Mouse (Mus musculus): ENCODE measurements around the gene 9030025P20Rik. TPM values are rescaled to one million over a fixed set of nuclear protein-coding genes. Genes with fewer than 3 reads are reported as not detected.
A peak's percentile ranks its signal among the peaks of the same experiment; 100 is the strongest.
"Not testable (repeated sequence)": the region's sequence is repeated elsewhere in the genome, so short reads cannot be mapped to it uniquely, and the experiment has no call there.

The 9030025P20Rik gene
- polyA plus RNA-seq (2015; fragmentation: Nextera tagmentation; extraction: Ambion mirVana), result 8.3 and 9.6 TPM in 2 replicates

GRCm38 (mm10) chr17:14978362-14979038 lies at the start of gene 9030025P20Rik, which contains the start of gene Gm3417:
Gene 9030025P20Rik, plus strand, starts transcription at chr17:14978468.
Gene Gm3417, minus strand, starts transcription at chr17:14978790.
- H3K27ac ChIP-seq; H3K36me3 ChIP-seq (replicated peaks); H3K27me3 ChIP-seq (replicated peaks); H3K9ac ChIP-seq; H3K9me3 ChIP-seq; H3K4me1 ChIP-seq: not testable (repeated sequence)
- ATAC-seq (replicated peaks), result peak; percentile 99
- peak within 1 kb of the TSS; percentile 36 for H3K4me2 ChIP-seq
- no CpG with 5 or more reads among the region's 60 CpGs for WGBS
- H3K4me3 ChIP-seq, result 0 out of 2 replicates have a peak within 1 kb of the TSS, but pooled peaks have one; percentile 13

GRCm38 (mm10) chr17:14928631-14929030 lies 49.6 kb upstream of the 9030025P20Rik start:
- H3K27me3 ChIP-seq (replicated peaks), result no peaks in the 10 kb centered on the region
- H3K4me2 ChIP-seq, result no peak overlapping the region
- no peaks in the 10 kb centered on the region for H3K36me3 ChIP-seq (replicated peaks)
- ATAC-seq (replicated peaks), result no peak
- 73% methylated on average over 5 of the region's 5 CpGs for WGBS
- no peaks in the 10 kb centered on the region for H3K4me1 ChIP-seq
- no peak overlapping the region for H3K4me3 ChIP-seq
- no peak overlapping the region for H3K9ac ChIP-seq
- no peak overlapping the region for H3K27ac ChIP-seq
- H3K9me3 ChIP-seq, result no peaks in the 10 kb centered on the region

GRCm38 (mm10) chr17:14930697-14931096 lies 47.6 kb upstream of the 9030025P20Rik start:
- ATAC-seq (replicated peaks), result no peak
- Histone ChIP-seq H3K9ac (no peak overlapping the region), H3K4me3 (no peak overlapping the region), H3K4me2 (no peak overlapping the region), H3K27ac (no peak overlapping the region), H3K4me1 (no peaks in the 10 kb centered on the region), H3K36me3 (replicated peaks) (no peaks in the 10 kb centered on the region), H3K27me3 (replicated peaks) (no peaks in the 10 kb centered on the region), H3K9me3 (no peaks in the 10 kb centered on the region)
- WGBS, result 85% methylated on average over 7 of the region's 7 CpGs

- H3K27ac ChIP-seq, result no peak overlapping the region
- no peak for ATAC-seq (replicated peaks)
- no peak overlapping the region for H3K9ac ChIP-seq
- no peak overlapping the region for H3K4me2 ChIP-seq
- H3K4me3 ChIP-seq, result no peak overlapping the region
- no peaks in the 10 kb centered on the region for H3K27me3 ChIP-seq (replicated peaks)
- WGBS, result 86% methylated on average over 5 of the region's 5 CpGs
- no peaks in the 10 kb centered on the region for H3K36me3 ChIP-seq (replicated peaks)
- H3K4me1 ChIP-seq, result no peaks in the 10 kb centered on the region
- no peaks in the 10 kb centered on the region for H3K9me3 ChIP-seq
Measured at GRCm38 (mm10) chr17:14931469-14931868, 46.8 kb upstream of the 9030025P20Rik start.

DNA sequence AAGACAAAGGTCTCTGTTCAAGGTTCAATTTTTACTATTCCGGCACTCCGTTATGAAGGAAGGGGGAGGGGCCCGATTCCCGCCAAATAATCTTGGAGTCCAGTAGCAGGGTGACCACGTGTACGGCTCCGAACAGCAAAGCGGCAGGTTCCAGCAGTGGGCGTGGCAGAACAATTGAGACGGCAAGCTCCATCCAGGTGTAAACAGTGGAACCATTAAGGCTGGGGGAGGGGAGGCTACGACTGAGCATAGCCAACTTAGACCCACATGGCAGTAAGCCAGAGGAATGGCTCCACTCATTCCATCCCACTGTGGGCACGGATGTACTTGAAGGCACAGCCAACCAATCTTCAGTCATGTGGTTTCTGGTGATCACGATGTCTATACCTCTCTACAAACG lies 43.0 kb upstream of the 9030025P20Rik start:
- not testable (repeated sequence) for H3K4me3 ChIP-seq; H3K36me3 ChIP-seq (replicated peaks); H3K4me2 ChIP-seq; ATAC-seq (replicated peaks); H3K27ac ChIP-seq; H3K27me3 ChIP-seq (replicated peaks); H3K9me3 ChIP-seq; H3K4me1 ChIP-seq; H3K9ac ChIP-seq
- 87% methylated on average over 14 of the region's 14 CpGs for WGBS

- Histone ChIP-seq H3K4me1 (no peaks in the 10 kb centered on the region), H3K9me3 (no peaks in the 10 kb centered on the region), H3K4me3 (no peak overlapping the region), H3K36me3 (replicated peaks) (no peaks in the 10 kb centered on the region), H3K9ac (no peak overlapping the region), H3K27me3 (replicated peaks) (no peaks in the 10 kb centered on the region), H3K27ac (no peak overlapping the region), H3K4me2 (no peak overlapping the region)
- WGBS, result 72% methylated on average over 5 of the region's 5 CpGs
- no peak for ATAC-seq (replicated peaks)
Measured at GRCm38 (mm10) chr17:14935841-14936605, 42.2 kb upstream of the 9030025P20Rik start.

DNA sequence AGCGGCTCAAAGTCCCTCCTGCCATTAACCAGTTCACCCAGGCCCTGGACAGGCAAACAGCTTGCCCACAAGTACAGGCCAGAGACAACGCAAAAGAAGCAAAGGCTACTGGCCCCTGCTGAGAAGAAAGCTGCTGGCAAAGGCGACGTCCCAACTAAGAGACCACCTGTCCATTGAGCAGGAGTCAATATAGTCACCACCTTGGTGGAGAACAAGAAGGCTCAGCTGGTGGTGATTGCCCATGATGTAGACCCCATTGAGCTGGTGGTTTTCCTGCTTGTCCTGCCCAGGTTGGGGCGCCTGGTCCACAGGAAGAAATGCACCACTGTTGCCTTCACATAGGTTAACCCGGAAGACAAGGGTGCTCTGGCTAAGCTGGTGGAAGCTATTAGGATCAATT lies 36.1 kb upstream of the 9030025P20Rik start:
- ATAC-seq (replicated peaks); H3K27ac ChIP-seq: not testable (repeated sequence)

DNA sequence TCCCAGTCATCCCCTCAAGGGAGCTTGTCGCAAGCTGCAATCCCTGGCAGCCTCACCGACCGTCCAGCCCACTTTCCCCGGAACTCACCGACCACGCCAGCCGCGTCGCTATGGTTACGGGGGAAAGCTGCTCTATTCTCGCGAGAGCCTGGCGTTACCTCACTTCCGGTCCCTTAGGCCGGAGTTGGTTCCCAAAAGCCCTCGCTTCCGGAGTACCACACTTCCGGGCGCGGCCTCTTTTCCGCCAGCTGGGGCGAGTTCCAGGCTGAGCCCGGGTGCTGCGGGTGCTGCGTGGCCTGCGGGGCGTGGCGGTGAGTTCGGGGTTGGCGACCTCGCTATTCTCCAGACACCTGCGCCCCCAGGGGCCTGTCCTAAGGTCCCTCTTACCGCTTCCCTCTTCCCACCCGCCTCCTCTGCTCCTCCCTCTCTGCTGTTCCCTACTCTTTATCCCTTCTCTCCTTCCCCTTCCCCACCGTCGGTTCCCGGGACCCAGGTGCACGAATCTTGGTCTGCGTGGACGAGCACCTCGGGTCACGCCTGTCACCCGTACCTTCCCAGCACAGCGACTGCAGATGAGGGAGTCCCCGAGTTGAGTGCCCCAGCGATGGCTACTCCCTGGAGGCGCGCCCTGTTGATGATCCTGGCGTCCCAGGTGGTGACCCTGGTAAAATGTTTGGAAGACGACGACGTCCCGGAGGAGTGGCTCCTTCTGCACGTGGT lies 35.1 kb upstream of the 9030025P20Rik start, which contains the start of the genes Wdr27 and 1600012H06Rik:
Wdr27 (minus strand) TSS at position 150 of the 720 bp plus-strand sequence.
1600012H06Rik (plus strand) TSS at position 176 of the 720 bp plus-strand sequence.
- H3K27ac ChIP-seq, result peak within 1 kb of the TSS; percentile 84
- H3K9ac ChIP-seq, result peak within 1 kb of the TSS; percentile 70
- WGBS, result under 1% methylated on average over 54 of the region's 54 CpGs
- peak within 1 kb of the TSS; percentile 96 for H3K4me2 ChIP-seq
- H3K4me3 ChIP-seq, result peak within 1 kb of the TSS; percentile 91
- H3K36me3 ChIP-seq (replicated peaks), result peaks cover 14% of the 10 kb centered on the region; the same call in 1 of the 2 replicates
- H3K27me3 ChIP-seq (replicated peaks), result no peaks in the 10 kb centered on the region
- H3K9me3 ChIP-seq, result no peaks in the 10 kb centered on the region
- peak; percentile 99 for ATAC-seq (replicated peaks)
- H3K4me1 ChIP-seq, result peaks cover 28% of the 10 kb centered on the region

More for the DNA sequence above, 36.1 kb upstream of the 9030025P20Rik start:
- not testable (repeated sequence) for H3K9me3 ChIP-seq; H3K27me3 ChIP-seq (replicated peaks)
- 65% methylated on average over 6 of the region's 6 CpGs for WGBS
- peaks cover 28% of the 10 kb centered on the region for H3K4me1 ChIP-seq
- peak overlapping the region; percentile 96 for H3K4me2 ChIP-seq
- H3K4me3 ChIP-seq, result peak overlapping the region; percentile 91
- H3K9ac ChIP-seq, result peak overlapping the region; percentile 70; the same call in 1 of the 2 replicates
- peaks cover 14% of the 10 kb centered on the region; the same call in 1 of the 2 replicates for H3K36me3 ChIP-seq (replicated peaks)

DNA sequence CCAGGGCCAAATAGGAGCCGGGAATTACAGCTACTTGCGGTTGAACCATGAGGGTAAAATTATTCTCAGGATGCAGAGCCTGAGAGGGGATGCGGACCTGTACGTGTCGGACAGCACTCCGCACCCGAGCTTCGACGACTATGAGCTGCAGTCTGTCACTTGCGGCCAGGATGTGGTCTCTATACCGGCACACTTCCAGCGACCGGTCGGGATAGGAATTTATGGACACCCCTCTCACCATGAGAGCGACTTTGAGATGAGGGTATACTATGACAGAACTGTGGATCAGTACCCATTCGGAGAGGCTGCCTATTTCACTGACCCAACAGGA lies 34.6 kb upstream of the 9030025P20Rik start:
- peaks cover 28% of the 10 kb centered on the region for H3K4me1 ChIP-seq
- peak overlapping the region; percentile 70 for H3K9ac ChIP-seq
- no peaks in the 10 kb centered on the region for H3K9me3 ChIP-seq
- H3K27me3 ChIP-seq (replicated peaks), result no peaks in the 10 kb centered on the region
- WGBS, result 21% methylated on average over 16 of the region's 16 CpGs
- ATAC-seq (replicated peaks), result no peak; the same call in 1 of the 2 replicates
- H3K4me2 ChIP-seq, result peak overlapping the region; percentile 96
- H3K36me3 ChIP-seq (replicated peaks), result peaks cover 14% of the 10 kb centered on the region; the same call in 1 of the 2 replicates
- H3K4me3 ChIP-seq, result peak overlapping the region; percentile 91
- peak overlapping the region; percentile 84; the same call in 1 of the 2 replicates for H3K27ac ChIP-seq

GRCm38 (mm10) chr17:14944551-14944950 lies 33.7 kb upstream of the 9030025P20Rik start:
- H3K27me3 ChIP-seq (replicated peaks), result no peaks in the 10 kb centered on the region
- H3K4me3 ChIP-seq, result no peak overlapping the region; the same call in 1 of the 2 replicates
- H3K27ac ChIP-seq, result no peak overlapping the region
- peaks cover 18% of the 10 kb centered on the region for H3K36me3 ChIP-seq (replicated peaks)
- H3K4me2 ChIP-seq, result peak overlapping the region; percentile 96; the same call in 1 of the 2 replicates
- no peaks in the 10 kb centered on the region for H3K9me3 ChIP-seq
- WGBS, result 89% methylated on average over 1 of the region's 1 CpGs
- peaks cover 28% of the 10 kb centered on the region for H3K4me1 ChIP-seq
- no peak overlapping the region for H3K9ac ChIP-seq
- no peak for ATAC-seq (replicated peaks)

- 91% methylated on average over 7 of the region's 7 CpGs for WGBS
- no peaks in the 10 kb centered on the region for H3K27me3 ChIP-seq (replicated peaks)
- no peak for ATAC-seq (replicated peaks)
- peaks cover 11% of the 10 kb centered on the region for H3K4me1 ChIP-seq
- no peak overlapping the region for H3K27ac ChIP-seq
- H3K36me3 ChIP-seq (replicated peaks), result peaks cover 52% of the 10 kb centered on the region
- H3K4me2 ChIP-seq, result no peak overlapping the region
- H3K4me3 ChIP-seq, result no peak overlapping the region
- no peaks in the 10 kb centered on the region for H3K9me3 ChIP-seq
- H3K9ac ChIP-seq, result no peak overlapping the region
Measured at GRCm38 (mm10) chr17:14949161-14949827, 29.0 kb upstream of the 9030025P20Rik start.

Measured in midbrain, embryonic 15.5 days (tissue).